Mouse (Mus musculus): ENCODE data around the gene Vps29. TPM values are rescaled to one million over a fixed set of nuclear protein-coding genes. Genes with fewer than 3 reads are reported as not detected.

Vps29 gene
- 171 TPM for polyA plus RNA-seq (2017; shearing (Covaris generic))

GRCm38 (mm10) chr5:122353807-122354491 is at the start of gene Vps29, which contains the start of gene Rad9b:
Vps29 (plus strand) TSS chr5:122354369.
Rad9b (minus strand) TSS chr5:122354233.

GRCm38 (mm10) chr5:122371591-122372191 is 17.5 kb downstream of the Vps29 start, which contains the start of gene Gpn3:
Gpn3 (plus strand) TSS chr5:122371876.

GRCm38 (mm10) chr5:122372192-122372769 is 18.1 kb downstream of the Vps29 start, which contains the start of gene Fam216a:
Fam216a (minus strand) TSS chr5:122372364.

GRCm38 (mm10) chr5:122391786-122392180 is 37.6 kb downstream of the Vps29 start, which contains the start of gene Arpc3:
Arpc3 (plus strand) TSS chr5:122391878.

Other genes starting within 250 kb of the Vps29 start
- gene Ccdc63, start 213.5 kb upstream of the Vps29 start, polyA plus RNA-seq (2017; shearing (Covaris generic)) = 0.76 TPM
- 62.8 TPM for gene Ppp1cc, start 196.1 kb upstream of the Vps29 start, polyA plus RNA-seq (2017; shearing (Covaris generic))
- 104 TPM for gene Hvcn1, start 147.6 kb upstream of the Vps29 start, polyA plus RNA-seq (2017; shearing (Covaris generic))
- 1.5 TPM for gene Tctn1, start 89.9 kb upstream of the Vps29 start, polyA plus RNA-seq (2017; shearing (Covaris generic))
- gene Pptc7, start 70.0 kb upstream of the Vps29 start, polyA plus RNA-seq (2017; shearing (Covaris generic)) = 11.1 TPM
- 5.3 TPM for gene Rad9b, start 136 bp upstream of the Vps29 start, polyA plus RNA-seq (2017; shearing (Covaris generic))
- 74.4 TPM for gene Gpn3, start 17.5 kb downstream of the Vps29 start, polyA plus RNA-seq (2017; shearing (Covaris generic))
- gene Fam216a, start 18.0 kb downstream of the Vps29 start, polyA plus RNA-seq (2017; shearing (Covaris generic)) = 21.4 TPM
- 598 TPM for gene Arpc3, start 37.5 kb downstream of the Vps29 start, polyA plus RNA-seq (2017; shearing (Covaris generic))
- gene Anapc7, start 67.3 kb downstream of the Vps29 start, polyA plus RNA-seq (2017; shearing (Covaris generic)) = 37.4 TPM
- 7.1 TPM for gene Atp2a2, start 147.9 kb downstream of the Vps29 start, polyA plus RNA-seq (2017; shearing (Covaris generic))